Mouse (Mus musculus) MEL (cell line): ENCODE measurements at regions not wholly inside any gene's neighbourhood (a gene's known extent, or its start where the extent isn't known, plus 50 kb on each side); places are given as distances from the start of the nearest gene placed in this dataset.
A peak's percentile ranks its signal among the peaks of the same experiment; 100 is the strongest.

Experiments
- DNase-seq: peaks from one replicate; pipeline ENCODE4 v3.0.0; 2011; ENCODE audit warnings: low read depth, low spot score
- H3K27ac ChIP-seq: 2 replicates; pipeline ENCODE4 v1.5.1; 2012; ENCODE audit warnings: low read depth, mild to moderate bottlenecking, control low read depth, low read length, moderate library complexity; ENCODE audit not compliant: control insufficient read depth
- H3K27me3 ChIP-seq, 2 experiments: fragments of 150-350 bp in 1 of 2; sonication (generic) in 1 of 2; 2 replicates each; pipeline ENCODE4 v1.6.1; 2012; ENCODE audit warnings: low read length in 2 of 2, mild to moderate bottlenecking in 2 of 2, improper control_type of control experiment in 1 of 2, moderate library complexity in 1 of 2; ENCODE audit not compliant: insufficient read depth in 2 of 2, control insufficient read depth in 1 of 2
- H3K36me3 ChIP-seq, 2 experiments: 2 replicates each; pipeline ENCODE4 v1.6.1; 2012 to 2014; ENCODE audit warnings: low read length in 2 of 2, improper control_type of control experiment in 1 of 2, inconsistent platforms in 1 of 2, mild to moderate bottlenecking in 1 of 2; ENCODE audit not compliant: insufficient read depth in 2 of 2, control insufficient read depth in 1 of 2
- H3K4me1 ChIP-seq, 2 experiments: fragments of 150-350 bp in 1 of 2; sonication (generic) in 1 of 2; 2 replicates each; pipeline ENCODE4 v1.6.1; 2012; ENCODE audit warnings: low read length in 2 of 2, improper control_type of control experiment in 1 of 2, mild to moderate bottlenecking in 1 of 2; ENCODE audit not compliant: insufficient read depth in 2 of 2, control insufficient read depth in 1 of 2
- H3K4me3 ChIP-seq, 2 experiments: fragments of 150-350 bp in 1 of 2; sonication (generic) in 1 of 2; 2 replicates each; pipeline ENCODE4 v1.5.1; 2012; ENCODE audit warnings: low read depth in 2 of 2, low read length in 2 of 2, mild to moderate bottlenecking in 2 of 2, moderate library complexity in 2 of 2, control low read depth in 1 of 2, improper control_type of control experiment in 1 of 2; ENCODE audit not compliant: control insufficient read depth in 1 of 2, insufficient read depth in 1 of 2
- H3K79me2 ChIP-seq: 2 replicates; pipeline ENCODE4 v1.6.1; 2012; ENCODE audit warnings: mild to moderate bottlenecking, low read length, moderate library complexity; ENCODE audit not compliant: control insufficient read depth, poor library complexity, insufficient read depth
- H3K9ac ChIP-seq: 2 replicates; pipeline ENCODE4 v1.6.1; 2012; ENCODE audit warnings: low read depth, mild to moderate bottlenecking, control low read depth, low read length, moderate library complexity; ENCODE audit not compliant: control insufficient read depth, poor library complexity, severe bottlenecking
- H3K9me3 ChIP-seq: fragments of 150-350 bp; sonication (generic); replicated peaks from 2 replicates; pipeline ENCODE4 v1.6.1; 2012; ENCODE audit warnings: mild to moderate bottlenecking, low read length, improper control_type of control experiment, moderate library complexity; ENCODE audit not compliant: insufficient read depth
- BHLHE40 ChIP-seq: IDR thresholded peaks from 2 replicates; pipeline ENCODE4 v1.6.1; 2012; ENCODE audit warnings: low read depth, mild to moderate bottlenecking, inconsistent platforms, low read length, improper control_type of control experiment, borderline replicate concordance
- CTCF ChIP-seq, 3 experiments: IDR thresholded peaks in 2 of 3; conservative IDR thresholded peaks in 1 of 3; 2 replicates each; pipeline ENCODE4 v1.5.1; 2011 to 2012; ENCODE audit warnings: low read length in 3 of 3, low read depth in 2 of 3, mild to moderate bottlenecking in 2 of 3, improper control_type of control experiment in 1 of 3, inconsistent platforms in 1 of 3, mixed read lengths in 1 of 3, moderate library complexity in 1 of 3; ENCODE audit not compliant: control insufficient read depth in 1 of 3, insufficient read depth in 1 of 3, poor library complexity in 1 of 3, severe bottlenecking in 1 of 3
- GABPA ChIP-seq: IDR thresholded peaks from 2 replicates; pipeline ENCODE4 v1.6.1; 2012; ENCODE audit warnings: low read depth, mild to moderate bottlenecking, inconsistent platforms, low read length, improper control_type of control experiment, moderate library complexity
- KAT2A ChIP-seq: conservative IDR thresholded peaks from 2 replicates; pipeline ENCODE4 v1.6.1; 2012; ENCODE audit warnings: low read depth, low read length, improper control_type of control experiment, inconsistent platforms
- MAZ ChIP-seq: IDR thresholded peaks from 2 replicates; pipeline ENCODE4 v1.6.1; 2012; ENCODE audit warnings: low read depth, mild to moderate bottlenecking, inconsistent platforms, low read length, improper control_type of control experiment
- MEF2A ChIP-seq: IDR thresholded peaks from 2 replicates; pipeline ENCODE4 v1.6.1; 2014; ENCODE audit warnings: low read depth, mild to moderate bottlenecking, inconsistent platforms, low read length, improper control_type of control experiment; ENCODE audit not compliant: poor library complexity, insufficient replicate concordance, severe bottlenecking; ENCODE audit errors: extremely low read depth
- MYC ChIP-seq: IDR thresholded peaks from 2 replicates; pipeline ENCODE4 v1.6.1; 2011; ENCODE audit warnings: low read depth, mild to moderate bottlenecking, low read length, improper control_type of control experiment, moderate library complexity
- POLR2AphosphoS5 ChIP-seq: IDR thresholded peaks from 2 replicates; pipeline ENCODE4 v1.6.1; 2012; ENCODE audit warnings: low read depth, borderline replicate concordance, mild to moderate bottlenecking, inconsistent platforms, low read length, moderate library complexity, mixed read lengths
- RAD21 ChIP-seq: IDR thresholded peaks from 2 replicates; pipeline ENCODE4 v1.6.1; 2011; ENCODE audit warnings: mild to moderate bottlenecking, low read depth, low read length, improper control_type of control experiment
- RCOR1 ChIP-seq: IDR thresholded peaks from 2 replicates; pipeline ENCODE4 v1.6.1; 2012; ENCODE audit warnings: low read depth, mild to moderate bottlenecking, inconsistent platforms, low read length, improper control_type of control experiment
- SMC3 ChIP-seq: IDR thresholded peaks from 2 replicates; pipeline ENCODE4 v1.6.1; 2011; ENCODE audit warnings: low read depth, low read length, improper control_type of control experiment
- TBP ChIP-seq: IDR thresholded peaks from 2 replicates; pipeline ENCODE4 v1.8.0; 2011; ENCODE audit warnings: low read depth, low read length, improper control_type of control experiment
- USF1 ChIP-seq: IDR thresholded peaks from 2 replicates; pipeline ENCODE4 v1.6.1; 2014; ENCODE audit warnings: low read depth, mild to moderate bottlenecking, inconsistent platforms, low read length, improper control_type of control experiment, moderate library complexity
- USF2 ChIP-seq, 2 experiments: IDR thresholded peaks; 2 replicates each; pipeline ENCODE4 v1.6.1; 2011 to 2012; ENCODE audit warnings: improper control_type of control experiment in 2 of 2, low read length in 2 of 2, borderline replicate concordance in 1 of 2, inconsistent platforms in 1 of 2, low read depth in 1 of 2, mild to moderate bottlenecking in 1 of 2; ENCODE audit not compliant: insufficient read depth in 1 of 2

DNA sequence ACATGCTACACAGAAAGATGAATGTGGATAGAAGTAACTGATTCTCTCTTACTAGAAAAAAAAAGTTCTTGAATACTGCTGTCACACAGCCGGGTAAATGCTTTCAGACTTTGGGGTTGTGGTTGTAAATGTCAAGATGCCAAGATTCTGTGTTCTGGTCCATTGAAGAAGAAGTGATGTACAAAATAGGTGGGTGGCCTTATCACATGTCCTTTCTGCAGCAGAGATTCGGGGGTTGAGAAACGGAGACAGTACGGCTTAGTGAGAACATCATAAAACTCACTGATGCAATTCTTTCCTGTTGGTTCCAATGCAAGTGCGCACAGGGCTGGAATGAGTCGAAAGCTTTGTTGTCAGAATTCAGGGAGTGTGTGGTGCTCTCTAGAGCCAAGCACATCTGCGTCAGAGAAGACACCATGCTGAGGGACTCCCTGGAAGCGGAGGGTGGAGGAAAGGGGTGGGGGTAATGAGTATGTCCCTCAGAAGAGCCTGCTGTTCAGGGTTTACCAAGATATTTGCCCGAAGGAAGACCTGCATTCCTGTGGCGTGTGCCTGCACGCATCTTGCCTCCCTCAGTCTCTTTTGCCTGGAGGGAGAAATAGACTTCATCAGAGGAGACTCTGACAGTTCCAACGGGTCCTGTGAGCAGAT is 160.1 kb downstream of the Kcna5 start:
- H3K4me3 ChIP-seq, result no peak overlapping the region
- no peaks in the 10 kb centered on the region for H3K36me3 ChIP-seq
- no peaks in the 10 kb centered on the region for H3K79me2 ChIP-seq
- H3K27me3 ChIP-seq, result no peaks in the 10 kb centered on the region
- TF ChIP-seq RAD21 (no peak), POLR2AphosphoS5 (no peak), SMC3 (no peak), USF1 (no peak), MEF2A (no peak), RCOR1 (no peak), CTCF (IDR thresholded peaks at IDR 0.05 in 2 of 3, conservative IDR thresholded peaks at IDR 0.05 in 1 of 3; ENCODE audit: control insufficient read depth in 1 of 3, insufficient read depth in 1 of 3, low read depth in 2 of 3, low read length in 3 of 3, poor library complexity in 1 of 3, severe bottlenecking in 1 of 3) (no peak), TBP (no peak), USF2 (IDR thresholded peaks at IDR 0.05; ENCODE audit: borderline replicate concordance in 1 of 2, insufficient read depth in 1 of 2, low read depth in 1 of 2, low read length in 2 of 2) (no peak), KAT2A (no peak), MYC (no peak)
- H3K9me3 ChIP-seq, result no peaks in the 10 kb centered on the region
- DNase-seq, result no peak
- no peak overlapping the region for H3K27ac ChIP-seq
- no peaks in the 10 kb centered on the region for H3K4me1 ChIP-seq
- H3K9ac ChIP-seq, result no peak overlapping the region

DNA sequence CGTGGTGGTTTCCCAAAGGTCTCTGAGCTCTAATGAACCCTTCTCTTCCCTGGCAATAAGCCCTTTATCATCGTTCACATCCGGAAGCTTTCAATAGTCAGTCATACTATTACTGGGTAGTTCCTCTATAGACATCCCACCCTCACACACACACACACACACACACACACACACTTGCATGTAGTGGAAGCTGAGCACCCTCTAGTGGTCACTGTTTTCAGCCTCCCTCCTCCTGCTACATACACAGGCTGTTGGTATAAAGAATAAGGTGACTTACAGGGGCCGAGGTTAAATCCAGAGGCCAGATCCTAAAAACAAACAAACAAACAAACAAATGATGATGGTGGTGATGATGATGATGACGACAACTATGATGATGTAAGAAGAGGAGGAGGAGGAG is 163.2 kb downstream of the Kcna5 start:
- no peak for DNase-seq
- no peak overlapping the region for H3K9ac ChIP-seq
- H3K9me3 ChIP-seq, result no peaks in the 10 kb centered on the region
- no peaks in the 10 kb centered on the region for H3K79me2 ChIP-seq
- no peaks in the 10 kb centered on the region for H3K36me3 ChIP-seq
- TF ChIP-seq CTCF (IDR thresholded peaks at IDR 0.05 in 2 of 3, conservative IDR thresholded peaks at IDR 0.05 in 1 of 3; ENCODE audit: control insufficient read depth in 1 of 3, insufficient read depth in 1 of 3, low read depth in 2 of 3, low read length in 3 of 3, poor library complexity in 1 of 3, severe bottlenecking in 1 of 3) (0 out of 6 replicates have a peak, but pooled peaks of 1 of the 3 experiments have one; percentile 10), MAZ (no peak), MYC (no peak), BHLHE40 (no peak), GABPA (no peak), RAD21 (peak; percentile 0; the same call in 1 of the 2 replicates)
- H3K27ac ChIP-seq, result no peak overlapping the region
- no peak overlapping the region for H3K4me3 ChIP-seq
- H3K27me3 ChIP-seq, result no peaks in the 10 kb centered on the region
- no peaks in the 10 kb centered on the region for H3K4me1 ChIP-seq
